Mouse (Mus musculus) bone marrow macrophage, adult 2 months (primary cell): Measurements from ENCODE around the gene Atp7b. TPM values are rescaled to one million over a fixed set of nuclear protein-coding genes. Genes with fewer than 3 reads are reported as not detected.
A peak's percentile ranks its signal among the peaks of the same experiment; 100 is the strongest.

Source experiments
- H3K27ac ChIP-seq: 2 replicates; pipeline ENCODE4 v1.5.1; 2012; ENCODE audit warnings: low read depth, low read length; ENCODE audit not compliant: insufficient read depth
- H3K4me1 ChIP-seq: 2 replicates; pipeline ENCODE4 v1.6.1; 2012; ENCODE audit warnings: low read length; ENCODE audit not compliant: control insufficient read depth, insufficient read depth
- H3K4me3 ChIP-seq: 2 replicates; pipeline ENCODE4 v1.5.1; 2012; ENCODE audit warnings: mild to moderate bottlenecking, low read length, moderate library complexity; ENCODE audit not compliant: insufficient read depth
- CTCF ChIP-seq: IDR thresholded peaks from 2 replicates; pipeline ENCODE4 v1.5.1; 2012; ENCODE audit warnings: low read depth, mild to moderate bottlenecking, low read length, moderate library complexity
- POLR2A ChIP-seq: IDR thresholded peaks from 2 replicates; pipeline ENCODE4 v1.6.1; 2012; ENCODE audit warnings: mild to moderate bottlenecking, low read depth, low read length, borderline replicate concordance
- polyA plus RNA-seq: library from polyadenylated mRNA; stranded (reverse); fragments of >200 nt; gene quantifications from 2 replicates; pipeline ENCODE4 v1.2.4, GENCODE M21; 2012; ENCODE audit not compliant: missing spikeins, insufficient read depth, insufficient read length

Gene Atp7b
- polyA plus RNA-seq, result 0.12 TPM in 1 of 2 replicates, not detected in the other

DNA sequence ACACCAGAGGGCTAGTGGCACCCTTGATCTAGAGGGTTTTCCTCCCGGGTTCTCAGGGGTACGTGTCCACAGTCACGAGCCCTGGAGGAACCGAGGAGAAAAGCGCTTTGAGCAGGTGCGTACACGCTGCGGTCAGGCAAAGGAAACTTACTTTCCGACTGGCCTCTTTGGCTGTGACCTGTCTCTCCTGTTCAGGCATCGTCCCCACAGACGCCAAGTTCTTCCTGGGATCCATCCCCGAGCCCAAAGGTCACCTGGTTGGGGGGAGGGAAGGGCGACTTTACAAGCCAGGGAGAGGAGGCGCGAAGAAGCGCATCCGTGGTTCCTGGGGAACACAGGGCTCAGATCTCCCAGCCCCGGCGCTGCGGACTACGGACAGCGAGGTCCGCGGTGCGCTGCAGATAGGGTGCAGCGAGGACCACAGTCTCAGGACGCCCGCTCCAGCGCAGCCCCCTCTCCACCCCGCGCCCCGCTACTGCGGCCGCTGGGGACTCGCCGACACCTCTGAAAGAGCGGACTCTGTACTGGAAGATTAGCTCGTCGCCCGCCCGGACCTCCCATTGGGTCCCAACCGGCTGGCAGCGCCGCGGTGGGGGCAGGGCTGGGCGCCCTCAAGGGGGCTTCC is at the start of gene Atp7b:
TSS of gene Atp7b (minus strand) at position 485 of the 625 bp plus-strand sequence.
- Histone ChIP-seq H3K4me1 (no peaks in the 10 kb centered on the region), H3K27ac (no peak within 1 kb of the TSS), H3K4me3 (peak within 1 kb of the TSS; percentile 76)
- no peak for TF ChIP-seq POLR2A
- no peak for TF ChIP-seq CTCF

DNA sequence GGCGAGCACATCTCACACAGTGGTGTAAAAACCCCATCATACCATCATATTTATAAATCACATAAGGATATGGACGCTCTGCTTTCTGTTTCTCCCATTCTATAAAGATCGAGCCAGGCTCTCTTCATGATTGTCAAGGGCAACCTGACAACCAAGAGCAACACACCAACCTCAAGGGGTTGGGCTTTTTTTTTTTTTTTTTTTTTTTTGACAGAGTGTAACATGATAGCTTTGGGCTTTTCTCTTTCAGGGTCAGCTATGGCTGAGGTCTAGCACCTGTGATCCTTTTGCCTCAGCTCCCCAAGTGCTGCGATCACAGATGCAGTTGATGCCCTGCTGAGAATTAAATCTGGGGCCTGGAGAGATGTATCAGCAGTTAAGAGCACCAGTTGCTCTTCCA is 46.9 kb upstream of the Atp7b start:
- Histone ChIP-seq H3K27ac (no peak overlapping the region), H3K4me1 (no peaks in the 10 kb centered on the region), H3K4me3 (no peak overlapping the region)
- no peak for TF ChIP-seq POLR2A
- no peak for TF ChIP-seq CTCF

GRCm38 (mm10) chr8:22091568-22091967 is 31.5 kb upstream of the Atp7b start:
- no peak overlapping the region for H3K4me3 ChIP-seq
- no peak for TF ChIP-seq POLR2A
- TF ChIP-seq CTCF, result no peak
- no peaks in the 10 kb centered on the region for H3K4me1 ChIP-seq
- no peak overlapping the region for H3K27ac ChIP-seq

GRCm38 (mm10) chr8:22089226-22089625 is 29.1 kb upstream of the Atp7b start:
- TF ChIP-seq POLR2A (no peak), CTCF (no peak)
- Histone ChIP-seq H3K4me1 (no peaks in the 10 kb centered on the region), H3K27ac (no peak overlapping the region), H3K4me3 (no peak overlapping the region)

- Histone ChIP-seq H3K27ac (no peak overlapping the region), H3K4me1 (peaks cover 7% of the 10 kb centered on the region), H3K4me3 (peak overlapping the region; percentile 23; the same call in 1 of the 2 replicates)
- TF ChIP-seq POLR2A, result no peak
- TF ChIP-seq CTCF, result no peak
These were observed 19.4 kb upstream of the Atp7b start for GRCm38 (mm10) chr8:22079313-22080007.

GRCm38 (mm10) chr8:22061126-22061525 is 1.0 kb upstream of the Atp7b start:
- H3K4me3 ChIP-seq, result peak overlapping the region; percentile 76
- no peak overlapping the region for H3K27ac ChIP-seq
- TF ChIP-seq POLR2A, result no peak
- no peak for TF ChIP-seq CTCF
- H3K4me1 ChIP-seq, result no peaks in the 10 kb centered on the region

DNA sequence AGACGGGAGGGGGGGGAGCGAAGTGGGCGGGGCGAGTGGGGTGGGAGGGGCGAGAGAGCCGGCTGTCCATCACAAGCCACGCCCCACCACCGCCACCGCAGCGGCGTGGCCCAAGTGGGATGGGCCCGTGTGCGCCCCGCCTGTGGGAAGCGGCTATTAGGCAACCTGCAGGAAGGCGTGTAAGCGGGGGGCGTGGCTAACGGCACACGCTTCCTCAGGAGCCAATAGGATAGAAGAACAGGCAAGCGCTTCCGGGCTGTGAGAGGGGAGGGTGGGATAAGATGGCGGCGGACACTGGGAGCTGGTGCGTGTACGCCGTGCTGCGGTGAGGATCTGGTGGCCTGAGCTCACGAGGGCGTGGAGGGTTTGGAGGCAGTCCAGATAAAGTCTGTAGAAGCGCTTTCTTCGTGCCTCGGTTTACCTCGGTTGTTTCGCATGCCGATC is 363 bp upstream of the Atp7b start, which contains the start of gene Alg11:
TSS of gene Alg11 (plus strand) at position 276 of the 444 bp plus-strand sequence.
- no peak for TF ChIP-seq CTCF
- TF ChIP-seq POLR2A, result no peak
- peak within 1 kb of the TSS; percentile 76 for H3K4me3 ChIP-seq
- H3K27ac ChIP-seq, result no peak within 1 kb of the TSS
- no peaks in the 10 kb centered on the region for H3K4me1 ChIP-seq

GRCm38 (mm10) chr8:22059153-22059738 is 859 bp downstream of the Atp7b start:
- no peaks in the 10 kb centered on the region for H3K4me1 ChIP-seq
- peak overlapping the region; percentile 75 for H3K4me3 ChIP-seq
- no peak overlapping the region for H3K27ac ChIP-seq
- TF ChIP-seq CTCF (no peak), POLR2A (no peak)

GRCm38 (mm10) chr8:22058368-22058767 is 1.7 kb downstream of the Atp7b start:
- Histone ChIP-seq H3K4me3 (no peak overlapping the region), H3K27ac (no peak overlapping the region), H3K4me1 (no peaks in the 10 kb centered on the region)
- TF ChIP-seq POLR2A, result no peak
- TF ChIP-seq CTCF, result no peak

- no peak overlapping the region for H3K4me3 ChIP-seq
- no peak overlapping the region for H3K27ac ChIP-seq
- TF ChIP-seq CTCF (no peak), POLR2A (no peak)
- no peaks in the 10 kb centered on the region for H3K4me1 ChIP-seq
These were observed 3.3 kb downstream of the Atp7b start for GRCm38 (mm10) chr8:22056850-22057249.
